Mouse (Mus musculus) liver, adult 2 months (tissue): ENCODE measurements at regions not wholly inside any gene's neighbourhood (a gene's known extent, or its start where the extent isn't known, plus 50 kb on each side); places are given as distances from the start of the nearest gene placed in this dataset.

Experiments used
- CTCF ChIP-seq: fragments of 200-500 bp; IDR thresholded peaks from 2 replicates; pipeline ENCODE4 v1.5.1; 2011; ENCODE audit warnings: low read depth, low read length, control low read depth
- POLR2A ChIP-seq: fragments of 200-500 bp; IDR thresholded peaks from 2 replicates; pipeline ENCODE4 v1.6.1; 2011; ENCODE audit warnings: low read length, control low read depth; ENCODE audit not compliant: insufficient read depth; ENCODE audit errors: extremely low read depth

DNA sequence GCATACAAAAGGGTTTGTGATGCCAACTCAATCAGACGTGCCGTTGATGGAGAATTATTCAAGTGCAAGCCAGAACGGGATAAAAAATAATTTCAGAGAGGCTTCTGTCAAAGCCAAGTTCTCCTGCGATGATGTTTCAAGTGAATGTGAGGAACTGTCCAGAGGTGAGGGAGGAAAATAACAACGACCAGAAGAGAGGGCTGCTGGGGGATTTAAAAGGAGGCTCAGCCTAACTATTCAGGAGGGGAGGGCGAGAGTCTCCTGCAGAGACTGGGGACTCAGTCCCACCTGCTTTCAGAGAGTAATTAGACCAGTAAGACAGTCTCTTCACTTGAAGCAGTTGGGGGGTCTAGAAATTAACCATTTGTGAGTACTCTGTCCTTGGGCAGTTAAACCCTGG lies 127.7 kb upstream of the Noct start:
- TF ChIP-seq POLR2A: no peak
- no peak for TF ChIP-seq CTCF
